Mouse (Mus musculus): ENCODE data around the gene Tas2r135. TPM values are rescaled to one million over a fixed set of nuclear protein-coding genes. Genes with fewer than 3 reads are reported as not detected.
A peak's percentile ranks its signal among the peaks of the same experiment; 100 is the strongest.

The Tas2r135 gene
- total and polyA plus RNA-seq, 2 experiments from 2014 or later, result not detected

DNA sequence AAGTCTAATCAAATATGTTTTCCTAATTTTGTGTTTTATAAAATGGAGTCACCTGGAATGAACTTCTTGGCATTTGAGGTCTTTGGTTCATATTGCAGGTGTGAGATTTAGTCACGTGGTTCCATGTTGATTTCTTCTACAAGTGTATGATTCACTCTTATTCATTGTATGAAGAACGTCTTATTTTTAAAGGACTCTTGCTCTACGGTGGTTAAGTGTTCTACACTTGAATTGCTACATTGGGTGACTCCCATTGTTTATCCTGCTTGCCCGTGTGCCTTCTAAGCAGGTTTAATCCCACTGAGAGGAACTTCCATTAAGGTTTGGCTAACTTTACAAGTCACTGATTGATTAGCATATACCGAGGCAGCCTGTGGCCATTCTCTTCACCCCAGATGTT, 28.0 kb upstream of the Tas2r135 start:
- Histone ChIP-seq H3K9me3 (ENCODE audit: low read length) (no peaks in the 10 kb centered on the region), H3K9ac (replicated peaks; ENCODE audit: low read length) (no peak overlapping the region), H3K27me3 (ENCODE audit: insufficient read depth, low read length) (0 out of 2 replicates have a peak, but pooled peaks cover 5% of the 10 kb centered on the region), H3K4me1 (ENCODE audit: insufficient read depth, low read length) (peaks cover 10% of the 10 kb centered on the region), H3K36me3 (ENCODE audit: insufficient read depth, low read length) (no peaks in the 10 kb centered on the region), H3K4me2 (ENCODE audit: low read depth, low read length) (no peak overlapping the region), H3K27ac (no peak overlapping the region), H3K4me3 (ENCODE audit: low read length) (no peak overlapping the region)
- DNase-seq (ENCODE audit: low spot score) (no peak), ATAC-seq (no peak)
- no peak for TF ChIP-seq CTCF (IDR thresholded peaks at IDR 0.05; ENCODE audit: low read depth)
- 82% methylated on average over 5 of the region's 5 CpGs for WGBS

DNA sequence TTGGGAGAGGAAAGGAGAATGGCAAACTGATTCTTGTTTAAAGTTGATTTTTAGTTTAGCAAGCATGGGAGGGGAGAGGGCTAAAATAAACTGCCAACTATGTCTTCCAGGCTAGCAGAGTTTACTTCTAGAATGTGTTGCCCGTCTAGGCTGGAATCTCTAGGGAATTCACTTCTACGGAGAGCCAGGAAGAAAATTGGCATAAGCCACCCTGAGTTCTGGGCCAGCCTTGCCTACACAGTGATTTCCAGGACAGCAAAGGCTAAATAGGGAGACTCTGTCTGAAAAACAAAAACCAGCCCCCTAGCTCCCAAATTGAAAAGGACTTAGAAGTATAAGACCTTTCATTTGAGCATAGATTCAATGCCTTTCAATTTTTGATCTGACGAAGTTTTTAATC, 25.7 kb upstream of the Tas2r135 start:
- Histone ChIP-seq H3K27me3 (ENCODE audit: insufficient read depth, low read length) (0 out of 2 replicates have a peak, but pooled peaks cover 5% of the 10 kb centered on the region), H3K4me2 (ENCODE audit: low read depth, low read length) (no peak overlapping the region), H3K27ac (no peak overlapping the region), H3K9me3 (ENCODE audit: low read length) (no peaks in the 10 kb centered on the region), H3K36me3 (ENCODE audit: insufficient read depth, low read length) (no peaks in the 10 kb centered on the region), H3K4me3 (ENCODE audit: low read length) (no peak overlapping the region), H3K4me1 (ENCODE audit: insufficient read depth, low read length) (no peaks in the 10 kb centered on the region), H3K9ac (replicated peaks; ENCODE audit: low read length) (no peak overlapping the region)
- TF ChIP-seq CTCF (IDR thresholded peaks at IDR 0.05; ENCODE audit: low read depth), result no peak
- 38% methylated on average over 3 of the region's 3 CpGs for WGBS
- ATAC-seq (no peak), DNase-seq (ENCODE audit: low spot score) (no peak)

DNA sequence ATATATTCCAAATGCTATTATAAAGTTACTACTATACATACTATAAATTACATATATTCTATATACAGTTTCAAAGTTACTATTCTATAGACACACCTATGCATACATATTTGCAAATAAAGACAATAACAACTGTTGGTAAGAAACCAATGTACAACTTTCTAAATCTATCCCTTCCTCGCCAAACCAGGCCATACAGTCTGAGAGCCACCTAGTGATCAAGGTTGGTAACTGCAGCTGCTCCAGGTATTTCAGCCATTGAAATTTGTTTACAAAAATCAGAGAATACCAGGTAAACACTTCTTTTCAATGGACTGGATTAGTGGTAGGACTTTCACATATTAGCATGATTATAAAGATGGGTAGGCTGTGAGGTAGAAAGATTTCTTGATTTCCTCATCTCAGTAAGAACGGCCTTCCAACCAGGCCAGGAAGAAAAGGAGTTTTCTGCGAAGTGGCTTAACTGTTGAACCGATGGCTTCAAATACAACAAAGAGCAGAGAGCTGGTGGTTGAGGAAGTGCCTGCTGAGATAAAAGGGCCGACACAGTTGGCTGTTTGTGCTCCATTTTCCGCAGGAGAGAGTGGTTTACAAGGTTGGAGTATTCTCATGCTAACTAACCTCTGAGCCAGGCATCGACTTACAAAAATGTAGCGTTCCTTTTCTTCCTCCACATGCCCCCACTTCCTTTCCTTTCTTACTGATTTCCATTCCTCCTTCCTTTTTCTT, 24.7 kb upstream of the Tas2r135 start:
- ATAC-seq, result no peak
- WGBS, result 4% methylated on average over 8 of the region's 8 CpGs
- no peaks in the 10 kb centered on the region for H3K27me3 ChIP-seq (ENCODE audit: insufficient read depth, low read length)

DNA sequence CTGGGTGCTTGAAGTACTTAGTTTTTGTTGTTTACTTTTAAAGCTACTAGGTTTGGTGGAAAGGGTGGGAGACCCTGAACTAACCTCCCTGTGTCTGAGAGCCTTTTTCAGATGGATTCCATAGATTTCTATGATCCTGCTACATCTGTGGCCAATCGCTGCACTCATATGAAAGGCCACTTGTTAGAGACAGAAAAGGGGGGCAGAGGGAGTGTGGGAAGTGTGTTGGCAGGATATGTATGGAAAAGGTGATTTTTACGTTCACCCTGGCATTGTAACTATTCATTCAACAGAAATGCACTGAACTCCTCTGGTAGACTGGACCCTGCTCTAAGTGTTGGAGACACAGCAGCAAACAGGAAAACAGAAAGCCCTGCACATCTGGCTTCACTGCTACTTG, 24.0 kb upstream of the Tas2r135 start:
- H3K4me2 ChIP-seq (ENCODE audit: low read depth, low read length), result no peak overlapping the region
- DNase-seq (ENCODE audit: low spot score) (no peak), ATAC-seq (no peak)
- no peaks in the 10 kb centered on the region for H3K36me3 ChIP-seq (ENCODE audit: insufficient read depth, low read length)
- H3K27me3 ChIP-seq (ENCODE audit: insufficient read depth, low read length), result no peaks in the 10 kb centered on the region
- TF ChIP-seq CTCF (IDR thresholded peaks at IDR 0.05; ENCODE audit: low read depth), result no peak
- H3K27ac ChIP-seq, result no peak overlapping the region
- H3K4me3 ChIP-seq (ENCODE audit: low read length), result no peak overlapping the region
- H3K9me3 ChIP-seq (ENCODE audit: low read length), result no peaks in the 10 kb centered on the region
- H3K4me1 ChIP-seq (ENCODE audit: insufficient read depth, low read length), result no peaks in the 10 kb centered on the region
- WGBS, result 40% methylated on average over 2 of the region's 2 CpGs
- no peak overlapping the region for H3K9ac ChIP-seq (replicated peaks; ENCODE audit: low read length)

More for the DNA sequence above, 24.7 kb upstream of the Tas2r135 start:
- H3K4me2 ChIP-seq (ENCODE audit: low read depth, low read length), result no peak overlapping the region
- no peak overlapping the region for H3K27ac ChIP-seq
- H3K36me3 ChIP-seq (ENCODE audit: insufficient read depth, low read length), result no peaks in the 10 kb centered on the region
- H3K4me1 ChIP-seq (ENCODE audit: insufficient read depth, low read length), result no peaks in the 10 kb centered on the region
- peak; percentile 74 for DNase-seq (ENCODE audit: low spot score)
- H3K9ac ChIP-seq (replicated peaks; ENCODE audit: low read length), result no peak overlapping the region
- peak; percentile 88 for TF ChIP-seq CTCF (IDR thresholded peaks at IDR 0.05; ENCODE audit: low read depth)
- no peaks in the 10 kb centered on the region for H3K9me3 ChIP-seq (ENCODE audit: low read length)
- H3K4me3 ChIP-seq (ENCODE audit: low read length), result no peak overlapping the region

DNA sequence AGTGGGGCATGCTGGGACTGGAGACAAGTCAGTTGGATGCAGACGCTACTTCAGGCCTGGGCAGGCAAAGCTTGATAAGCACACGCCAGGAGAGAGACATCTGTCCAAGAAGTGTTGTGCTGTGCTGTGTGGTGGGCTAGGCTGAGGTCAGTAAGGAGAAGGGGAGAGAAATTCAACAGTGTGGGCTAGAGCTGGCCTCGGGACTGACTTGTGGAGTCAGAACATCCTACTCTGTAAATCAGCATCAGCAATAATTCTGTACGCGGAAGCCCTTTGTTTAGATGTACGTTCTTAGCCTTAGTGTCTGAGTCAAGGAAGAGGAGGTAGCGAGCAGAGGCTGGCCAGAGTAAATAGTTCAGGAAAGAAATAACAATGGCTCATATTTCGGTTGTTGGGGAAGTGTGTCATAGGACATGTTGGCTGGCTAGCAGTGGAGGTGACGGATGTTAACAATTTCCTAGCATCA, 23.3 kb upstream of the Tas2r135 start:
- Histone ChIP-seq H3K27me3 (ENCODE audit: insufficient read depth, low read length) (no peaks in the 10 kb centered on the region), H3K4me3 (ENCODE audit: low read length) (no peak overlapping the region), H3K9me3 (ENCODE audit: low read length) (no peaks in the 10 kb centered on the region), H3K27ac (no peak overlapping the region), H3K4me1 (ENCODE audit: insufficient read depth, low read length) (no peaks in the 10 kb centered on the region), H3K9ac (replicated peaks; ENCODE audit: low read length) (no peak overlapping the region), H3K4me2 (ENCODE audit: low read depth, low read length) (no peak overlapping the region), H3K36me3 (ENCODE audit: insufficient read depth, low read length) (no peaks in the 10 kb centered on the region)
- WGBS, result 71% methylated on average over 9 of the region's 9 CpGs
- TF ChIP-seq CTCF (IDR thresholded peaks at IDR 0.05; ENCODE audit: low read depth), result no peak
- no peak for DNase-seq (ENCODE audit: low spot score)
- ATAC-seq, result no peak

DNA sequence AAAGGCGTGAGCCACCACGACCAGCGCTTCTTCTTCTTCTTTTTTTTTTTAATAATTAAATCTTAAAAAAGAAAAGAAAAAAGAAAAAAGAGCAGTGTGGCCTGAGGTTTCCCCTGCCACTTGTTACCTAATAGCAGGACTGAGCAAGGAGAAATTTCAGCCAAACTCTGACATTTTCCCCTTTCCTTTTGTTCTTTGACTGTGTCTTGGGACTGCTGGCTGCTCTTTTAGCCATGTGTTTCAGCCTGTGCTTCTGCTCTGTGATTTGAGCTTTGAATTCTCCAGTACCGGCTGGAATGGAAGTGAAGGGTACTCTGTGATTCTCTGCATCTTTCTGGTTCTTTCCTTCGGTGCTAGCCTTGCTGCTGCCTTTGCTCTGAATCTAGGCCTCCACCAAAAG, 21.9 kb upstream of the Tas2r135 start:
- 95% methylated on average over 5 of the region's 5 CpGs for WGBS
- Histone ChIP-seq H3K27me3 (ENCODE audit: insufficient read depth, low read length) (no peaks in the 10 kb centered on the region), H3K4me1 (ENCODE audit: insufficient read depth, low read length) (no peaks in the 10 kb centered on the region), H3K9ac (replicated peaks; ENCODE audit: low read length) (no peak overlapping the region), H3K4me2 (ENCODE audit: low read depth, low read length) (no peak overlapping the region), H3K27ac (no peak overlapping the region), H3K9me3 (ENCODE audit: low read length) (no peaks in the 10 kb centered on the region), H3K36me3 (ENCODE audit: insufficient read depth, low read length) (no peaks in the 10 kb centered on the region), H3K4me3 (ENCODE audit: low read length) (no peak overlapping the region)
- DNase-seq (ENCODE audit: low spot score), result no peak
- TF ChIP-seq CTCF (IDR thresholded peaks at IDR 0.05; ENCODE audit: low read depth), result no peak
- no peak for ATAC-seq

DNA sequence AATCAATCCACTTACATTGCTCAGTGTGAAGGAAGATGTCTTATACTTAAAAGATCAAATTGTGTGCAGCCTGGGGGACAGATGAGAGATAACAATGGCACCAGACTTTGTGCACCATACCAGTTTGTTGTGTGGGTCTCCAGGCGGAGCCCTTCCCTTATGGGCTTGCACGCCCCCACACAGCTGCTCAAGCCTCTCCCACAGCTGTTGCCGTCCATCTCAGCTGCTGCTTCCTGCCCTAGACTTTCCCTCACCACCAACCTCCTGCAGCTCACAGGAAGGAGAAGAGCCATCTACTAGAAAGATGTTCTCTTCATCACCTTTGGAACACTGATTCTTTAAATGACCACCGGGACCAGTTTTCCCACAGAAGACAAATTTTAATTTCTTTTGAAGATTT, 19.6 kb upstream of the Tas2r135 start:
- Histone ChIP-seq H3K9ac (replicated peaks; ENCODE audit: low read length) (no peak overlapping the region), H3K36me3 (ENCODE audit: insufficient read depth, low read length) (no peaks in the 10 kb centered on the region), H3K4me1 (ENCODE audit: insufficient read depth, low read length) (no peaks in the 10 kb centered on the region), H3K27ac (no peak overlapping the region), H3K4me3 (ENCODE audit: low read length) (no peak overlapping the region), H3K9me3 (ENCODE audit: low read length) (no peaks in the 10 kb centered on the region), H3K27me3 (ENCODE audit: insufficient read depth, low read length) (no peaks in the 10 kb centered on the region), H3K4me2 (ENCODE audit: low read depth, low read length) (no peak overlapping the region)
- ATAC-seq (no peak), DNase-seq (ENCODE audit: low spot score) (no peak)
- no peak for TF ChIP-seq CTCF (IDR thresholded peaks at IDR 0.05; ENCODE audit: low read depth)
- 83% methylated on average over 4 of the region's 4 CpGs for WGBS
